Mouse (Mus musculus): ENCODE data around the gene Adamts7.

Adamts7 gene

GRCm38 (mm10) chr9:90162926-90163748 lies at the start of gene Adamts7:
Adamts7 (plus strand) TSS chr9:90163069.
- DNase-seq (ENCODE audit: extremely low read depth, low read depth, low spot score), result no peak

- DNase-seq (ENCODE audit: extremely low read depth, low read depth, low spot score), result no peak
These were observed 49.7 kb upstream of the Adamts7 start for GRCm38 (mm10) chr9:90113151-90113550.

GRCm38 (mm10) chr9:90113651-90114566 lies 49.0 kb upstream of the Adamts7 start:
- DNase-seq (ENCODE audit: extremely low read depth, low read depth, low spot score), result peak; percentile 88

GRCm38 (mm10) chr9:90114567-90115307 lies 48.1 kb upstream of the Adamts7 start, which contains the start of gene Morf4l1:
Morf4l1 (minus strand) TSS chr9:90114774.
- DNase-seq (ENCODE audit: extremely low read depth, low read depth, low spot score), result peak; percentile 39

- no peak for DNase-seq (ENCODE audit: extremely low read depth, low read depth, low spot score)
These were observed 47.6 kb upstream of the Adamts7 start for GRCm38 (mm10) chr9:90115308-90115700.

GRCm38 (mm10) chr9:90117234-90117633 lies 45.6 kb upstream of the Adamts7 start:
- no peak for DNase-seq (ENCODE audit: extremely low read depth, low read depth, low spot score)

GRCm38 (mm10) chr9:90122246-90122740 lies 40.6 kb upstream of the Adamts7 start:
- DNase-seq (ENCODE audit: extremely low read depth, low read depth, low spot score), result no peak

- no peak for DNase-seq (ENCODE audit: extremely low read depth, low read depth, low spot score)
These were observed 38.6 kb upstream of the Adamts7 start for GRCm38 (mm10) chr9:90124156-90124872.

GRCm38 (mm10) chr9:90124873-90125245 lies 38.0 kb upstream of the Adamts7 start:
- DNase-seq (ENCODE audit: extremely low read depth, low read depth, low spot score), result no peak

GRCm38 (mm10) chr9:90125416-90126099 lies 37.3 kb upstream of the Adamts7 start:
- no peak for DNase-seq (ENCODE audit: extremely low read depth, low read depth, low spot score)

GRCm38 (mm10) chr9:90126260-90127010 lies 36.4 kb upstream of the Adamts7 start:
- no peak for DNase-seq (ENCODE audit: extremely low read depth, low read depth, low spot score)

GRCm38 (mm10) chr9:90127146-90127545 lies 35.7 kb upstream of the Adamts7 start:
- DNase-seq (ENCODE audit: extremely low read depth, low read depth, low spot score), result no peak

GRCm38 (mm10) chr9:90128636-90129201 lies 34.1 kb upstream of the Adamts7 start:
- no peak for DNase-seq (ENCODE audit: extremely low read depth, low read depth, low spot score)

- no peak for DNase-seq (ENCODE audit: extremely low read depth, low read depth, low spot score)
These were observed 29.1 kb upstream of the Adamts7 start for GRCm38 (mm10) chr9:90133562-90134355.

GRCm38 (mm10) chr9:90135466-90135865 lies 27.4 kb upstream of the Adamts7 start:
- DNase-seq (ENCODE audit: extremely low read depth, low read depth, low spot score), result no peak

GRCm38 (mm10) chr9:90135963-90136677 lies 26.7 kb upstream of the Adamts7 start:
- DNase-seq (ENCODE audit: extremely low read depth, low read depth, low spot score), result no peak

GRCm38 (mm10) chr9:90136678-90136965 lies 26.2 kb upstream of the Adamts7 start:
- no peak for DNase-seq (ENCODE audit: extremely low read depth, low read depth, low spot score)

Measured in fat pad, adult 2 months (tissue).